Mouse (Mus musculus): Measurements from ENCODE around the gene Stk39. TPM values are rescaled to one million over a fixed set of nuclear protein-coding genes. Genes with fewer than 3 reads are reported as not detected.

Stk39 gene
- polyA plus RNA-seq, 1 experiment from 2014 or later = 29.0 TPM

- no peak for DNase-seq (ENCODE audit: low spot score)
- no peak overlapping the region for H3K4me2 ChIP-seq (ENCODE audit: low read length)
- no peak for ATAC-seq (replicated peaks; ENCODE audit: low FRiP score, low read depth)
- H3K27me3 ChIP-seq (ENCODE audit: insufficient read depth, low read length) = no peaks in the 10 kb centered on the region
- peak; percentile 22; the same call in 1 of the 2 replicates for TF ChIP-seq CTCF (IDR thresholded peaks at IDR 0.05; ENCODE audit: low read depth)
- H3K27ac ChIP-seq = peak overlapping the region; percentile 60
- H3K9ac ChIP-seq (ENCODE audit: low read depth, low read length) = no peak overlapping the region
- H3K36me3 ChIP-seq (ENCODE audit: insufficient read depth, low read length) = no peaks in the 10 kb centered on the region
- WGBS = 64% methylated on average over 12 of the region's 12 CpGs
- H3K4me3 ChIP-seq (replicated peaks; ENCODE audit: low read depth, low read length) = no peak overlapping the region
- no peaks in the 10 kb centered on the region for H3K9me3 ChIP-seq (replicated peaks; ENCODE audit: low read length)
- H3K4me1 ChIP-seq (replicated peaks; ENCODE audit: insufficient read depth, low read length) = peaks cover 29% of the 10 kb centered on the region
These were observed 95.4 kb downstream of the Stk39 start for GRCm38 (mm10) chr2:68376660-68377059.

GRCm38 (mm10) chr2:68374202-68374601 is 97.9 kb downstream of the Stk39 start:
- 0 out of 2 replicates have a peak, but pooled peaks cover 4% of the 10 kb centered on the region for H3K36me3 ChIP-seq (ENCODE audit: insufficient read depth, low read length)
- no peak overlapping the region for H3K9ac ChIP-seq (ENCODE audit: low read depth, low read length)
- H3K4me1 ChIP-seq (replicated peaks; ENCODE audit: insufficient read depth, low read length) = peaks cover 17% of the 10 kb centered on the region; the same call in 1 of the 2 replicates
- 70% methylated on average over 7 of the region's 7 CpGs for WGBS
- ATAC-seq (replicated peaks; ENCODE audit: low FRiP score, low read depth) (no peak), DNase-seq (ENCODE audit: low spot score) (no peak)
- no peaks in the 10 kb centered on the region for H3K9me3 ChIP-seq (replicated peaks; ENCODE audit: low read length)
- H3K4me3 ChIP-seq (replicated peaks; ENCODE audit: low read depth, low read length) = no peak overlapping the region
- no peak for TF ChIP-seq CTCF (IDR thresholded peaks at IDR 0.05; ENCODE audit: low read depth)
- H3K27ac ChIP-seq = no peak overlapping the region
- no peak overlapping the region for H3K4me2 ChIP-seq (ENCODE audit: low read length)
- no peaks in the 10 kb centered on the region for H3K27me3 ChIP-seq (ENCODE audit: insufficient read depth, low read length)

GRCm38 (mm10) chr2:68371912-68372311 is 100.2 kb downstream of the Stk39 start:
- Histone ChIP-seq H3K27ac (no peak overlapping the region), H3K4me2 (ENCODE audit: low read length) (no peak overlapping the region), H3K27me3 (ENCODE audit: insufficient read depth, low read length) (no peaks in the 10 kb centered on the region), H3K9me3 (replicated peaks; ENCODE audit: low read length) (no peaks in the 10 kb centered on the region), H3K36me3 (ENCODE audit: insufficient read depth, low read length) (0 out of 2 replicates have a peak, but pooled peaks cover 4% of the 10 kb centered on the region), H3K4me3 (replicated peaks; ENCODE audit: low read depth, low read length) (no peak overlapping the region), H3K4me1 (replicated peaks; ENCODE audit: insufficient read depth, low read length) (0 out of 2 replicates have a peak, but pooled peaks cover 7% of the 10 kb centered on the region), H3K9ac (ENCODE audit: low read depth, low read length) (no peak overlapping the region)
- ATAC-seq (replicated peaks; ENCODE audit: low FRiP score, low read depth) (no peak), DNase-seq (ENCODE audit: low spot score) (no peak)
- WGBS = 85% methylated on average over 6 of the region's 6 CpGs
- no peak for TF ChIP-seq CTCF (IDR thresholded peaks at IDR 0.05; ENCODE audit: low read depth)

GRCm38 (mm10) chr2:68370326-68370725 is 101.7 kb downstream of the Stk39 start:
- Histone ChIP-seq H3K4me1 (replicated peaks; ENCODE audit: insufficient read depth, low read length) (0 out of 2 replicates have a peak, but pooled peaks cover 4% of the 10 kb centered on the region), H3K36me3 (ENCODE audit: insufficient read depth, low read length) (0 out of 2 replicates have a peak, but pooled peaks cover 4% of the 10 kb centered on the region)

GRCm38 (mm10) chr2:68369080-68369479 is 103.0 kb downstream of the Stk39 start:
- no peaks in the 10 kb centered on the region for H3K27me3 ChIP-seq (ENCODE audit: insufficient read depth, low read length)
- DNase-seq (ENCODE audit: low spot score) (no peak), ATAC-seq (replicated peaks; ENCODE audit: low FRiP score, low read depth) (no peak)
- TF ChIP-seq CTCF (IDR thresholded peaks at IDR 0.05; ENCODE audit: low read depth) = no peak
- no peak overlapping the region for H3K4me2 ChIP-seq (ENCODE audit: low read length)
- H3K27ac ChIP-seq = no peak overlapping the region
- H3K9me3 ChIP-seq (replicated peaks; ENCODE audit: low read length) = no peaks in the 10 kb centered on the region
- no peak overlapping the region for H3K4me3 ChIP-seq (replicated peaks; ENCODE audit: low read depth, low read length)
- H3K4me1 ChIP-seq (replicated peaks; ENCODE audit: insufficient read depth, low read length) = 0 out of 2 replicates have a peak, but pooled peaks cover 4% of the 10 kb centered on the region
- H3K9ac ChIP-seq (ENCODE audit: low read depth, low read length) = no peak overlapping the region
- WGBS = 85% methylated on average over 6 of the region's 6 CpGs
- 0 out of 2 replicates have a peak, but pooled peaks cover 4% of the 10 kb centered on the region for H3K36me3 ChIP-seq (ENCODE audit: insufficient read depth, low read length)

More at GRCm38 (mm10) chr2:68370326-68370725, 101.7 kb downstream of the Stk39 start:
- DNase-seq (ENCODE audit: low spot score) = no peak
- no peaks in the 10 kb centered on the region for H3K27me3 ChIP-seq (ENCODE audit: insufficient read depth, low read length)
- no peak overlapping the region for H3K9ac ChIP-seq (ENCODE audit: low read depth, low read length)
- H3K9me3 ChIP-seq (replicated peaks; ENCODE audit: low read length) = no peaks in the 10 kb centered on the region
- WGBS = 92% methylated on average over 5 of the region's 5 CpGs
- TF ChIP-seq CTCF (IDR thresholded peaks at IDR 0.05; ENCODE audit: low read depth) = no peak
- no peak for ATAC-seq (replicated peaks; ENCODE audit: low FRiP score, low read depth)
- no peak overlapping the region for H3K27ac ChIP-seq
- no peak overlapping the region for H3K4me2 ChIP-seq (ENCODE audit: low read length)
- no peak overlapping the region for H3K4me3 ChIP-seq (replicated peaks; ENCODE audit: low read depth, low read length)

- H3K36me3 ChIP-seq (ENCODE audit: insufficient read depth, low read length) = 0 out of 2 replicates have a peak, but pooled peaks cover 4% of the 10 kb centered on the region
- no peak for TF ChIP-seq CTCF (IDR thresholded peaks at IDR 0.05; ENCODE audit: low read depth)
- no peak overlapping the region for H3K27ac ChIP-seq
- H3K9me3 ChIP-seq (replicated peaks; ENCODE audit: low read length) = no peaks in the 10 kb centered on the region
- no peak overlapping the region for H3K9ac ChIP-seq (ENCODE audit: low read depth, low read length)
- ATAC-seq (replicated peaks; ENCODE audit: low FRiP score, low read depth) = no peak
- WGBS = 74% methylated on average over 13 of the region's 13 CpGs
- no peaks in the 10 kb centered on the region for H3K4me1 ChIP-seq (replicated peaks; ENCODE audit: insufficient read depth, low read length)
- H3K27me3 ChIP-seq (ENCODE audit: insufficient read depth, low read length) = no peaks in the 10 kb centered on the region
- no peak for DNase-seq (ENCODE audit: low spot score)
- H3K4me3 ChIP-seq (replicated peaks; ENCODE audit: low read depth, low read length) = no peak overlapping the region
- H3K4me2 ChIP-seq (ENCODE audit: low read length) = no peak overlapping the region
These were observed 104.1 kb downstream of the Stk39 start for GRCm38 (mm10) chr2:68367944-68368343.

- Histone ChIP-seq H3K36me3 (ENCODE audit: insufficient read depth, low read length) (0 out of 2 replicates have a peak, but pooled peaks cover 4% of the 10 kb centered on the region), H3K9me3 (replicated peaks; ENCODE audit: low read length) (no peaks in the 10 kb centered on the region), H3K4me3 (replicated peaks; ENCODE audit: low read depth, low read length) (no peak overlapping the region), H3K27me3 (ENCODE audit: insufficient read depth, low read length) (no peaks in the 10 kb centered on the region), H3K9ac (ENCODE audit: low read depth, low read length) (no peak overlapping the region), H3K4me2 (ENCODE audit: low read length) (no peak overlapping the region), H3K4me1 (replicated peaks; ENCODE audit: insufficient read depth, low read length) (no peaks in the 10 kb centered on the region), H3K27ac (no peak overlapping the region)
- WGBS = 54% methylated on average over 5 of the region's 5 CpGs
- no peak for TF ChIP-seq CTCF (IDR thresholded peaks at IDR 0.05; ENCODE audit: low read depth)
- DNase-seq (ENCODE audit: low spot score) (no peak), ATAC-seq (replicated peaks; ENCODE audit: low FRiP score, low read depth) (no peak)
These were observed 105.2 kb downstream of the Stk39 start for GRCm38 (mm10) chr2:68366897-68367193.

Measured in kidney, postnatal 0 days (tissue).